Mouse (Mus musculus): ENCODE measurements at regions not wholly inside any gene's neighbourhood (a gene's known extent, or its start where the extent isn't known, plus 50 kb on each side); places are given as distances from the start of the nearest gene placed in this dataset.

- Histone ChIP-seq H3K9me3 (replicated peaks) (no peaks in the 10 kb centered on the region), H3K36me3 (no peaks in the 10 kb centered on the region), H3K4me3 (no peak overlapping the region), H3K27ac (replicated peaks) (no peak overlapping the region), H3K4me1 (0 out of 2 replicates have a peak, but pooled peaks cover 3% of the 10 kb centered on the region), H3K27me3 (ENCODE audit: low read depth, poor library complexity, severe bottlenecking) (no peaks in the 10 kb centered on the region)
- 78% methylated on average over 4 of the region's 4 CpGs for WGBS
- DNase-seq (ENCODE audit: low spot score): no peak
Measured at GRCm38 (mm10) chr7:68925640-68926039, 176.6 kb upstream of the Arrdc4 start.

DNA sequence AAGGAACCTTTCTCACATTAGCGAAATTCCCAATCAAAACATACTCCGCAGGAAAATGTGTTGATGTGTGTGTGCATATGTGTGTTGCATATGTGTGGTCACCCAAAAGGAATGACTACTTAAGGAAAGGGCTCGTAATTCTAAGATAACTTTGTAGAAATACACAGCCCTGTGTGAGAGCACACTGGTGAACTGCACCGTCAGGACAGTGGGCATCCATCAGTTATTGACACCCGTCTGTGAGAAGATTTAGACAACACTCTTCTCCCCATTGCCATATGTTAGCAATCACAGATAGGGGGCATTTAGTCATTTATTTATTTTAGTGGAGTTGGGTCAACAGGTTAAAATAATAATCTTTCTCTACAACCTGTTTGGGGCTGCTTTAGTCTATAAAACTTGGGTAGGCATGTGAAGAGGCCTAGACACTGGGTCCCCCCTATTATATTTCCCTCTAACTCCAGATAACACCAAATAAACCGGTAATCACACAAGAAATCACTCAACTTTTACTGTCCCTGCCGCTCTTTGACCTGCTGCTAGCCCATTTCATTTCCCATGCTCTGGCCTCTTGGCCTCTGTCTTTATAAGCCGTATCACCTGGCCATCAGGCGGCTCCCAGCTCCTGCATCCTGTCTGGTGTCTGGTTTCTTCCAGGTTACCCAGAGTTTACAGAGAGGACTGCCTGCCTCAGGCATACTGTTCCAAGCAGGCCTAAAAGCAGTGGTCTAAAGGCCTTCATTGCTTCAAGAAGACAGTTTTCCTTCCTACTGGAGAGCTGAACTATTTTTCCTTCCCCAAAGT lies 169.8 kb upstream of the Arrdc4 start:
- no peak overlapping the region for H3K4me3 ChIP-seq
- no peak overlapping the region for H3K27ac ChIP-seq (replicated peaks)
- WGBS: 77% methylated on average over 9 of the region's 9 CpGs

GRCm38 (mm10) chr7:68917876-68918200 lies 168.8 kb upstream of the Arrdc4 start:
- 34% methylated on average over 2 of the region's 2 CpGs for WGBS
- Histone ChIP-seq H3K36me3 (no peaks in the 10 kb centered on the region), H3K4me1 (0 out of 2 replicates have a peak, but pooled peaks cover 5% of the 10 kb centered on the region), H3K4me3 (no peak overlapping the region), H3K27me3 (ENCODE audit: low read depth, poor library complexity, severe bottlenecking) (no peaks in the 10 kb centered on the region), H3K27ac (replicated peaks) (no peak overlapping the region), H3K9me3 (replicated peaks) (no peaks in the 10 kb centered on the region)
- no peak for DNase-seq (ENCODE audit: low spot score)

More for the DNA sequence above, 169.8 kb upstream of the Arrdc4 start:
- Histone ChIP-seq H3K27me3 (ENCODE audit: low read depth, poor library complexity, severe bottlenecking) (no peaks in the 10 kb centered on the region), H3K9me3 (replicated peaks) (no peaks in the 10 kb centered on the region), H3K4me1 (0 out of 2 replicates have a peak, but pooled peaks cover 5% of the 10 kb centered on the region), H3K36me3 (no peaks in the 10 kb centered on the region)
- DNase-seq (ENCODE audit: low spot score): no peak

GRCm38 (mm10) chr7:68917137-68917875 lies 168.3 kb upstream of the Arrdc4 start:
- WGBS: 59% methylated on average over 21 of the region's 21 CpGs
- Histone ChIP-seq H3K4me1 (0 out of 2 replicates have a peak, but pooled peaks cover 5% of the 10 kb centered on the region), H3K27me3 (ENCODE audit: low read depth, poor library complexity, severe bottlenecking) (no peaks in the 10 kb centered on the region), H3K27ac (replicated peaks) (no peak overlapping the region), H3K36me3 (no peaks in the 10 kb centered on the region), H3K4me3 (no peak overlapping the region), H3K9me3 (replicated peaks) (no peaks in the 10 kb centered on the region)
- DNase-seq (ENCODE audit: low spot score): peak; percentile 23

DNA sequence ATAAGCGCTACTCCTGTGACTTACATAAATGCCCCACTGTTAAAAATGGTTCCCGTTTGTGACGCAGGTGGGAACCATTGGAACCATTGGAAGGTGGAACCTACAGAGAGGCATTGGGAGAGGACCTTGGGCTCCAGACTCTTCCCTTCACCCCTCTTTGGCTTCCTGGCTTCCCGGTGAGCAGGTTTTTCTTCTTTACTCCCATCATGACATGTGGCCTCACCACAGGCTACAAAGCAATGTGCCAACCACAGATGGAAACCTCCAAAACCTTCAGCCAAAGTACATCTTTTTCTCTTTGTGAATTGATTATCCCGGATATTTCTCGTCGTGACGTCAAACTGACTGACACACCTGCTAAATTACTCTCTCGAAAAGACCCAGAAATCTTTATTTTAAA lies 166.9 kb upstream of the Arrdc4 start:
- DNase-seq (ENCODE audit: low spot score): no peak
- 92% methylated on average over 9 of the region's 9 CpGs for WGBS

DNA sequence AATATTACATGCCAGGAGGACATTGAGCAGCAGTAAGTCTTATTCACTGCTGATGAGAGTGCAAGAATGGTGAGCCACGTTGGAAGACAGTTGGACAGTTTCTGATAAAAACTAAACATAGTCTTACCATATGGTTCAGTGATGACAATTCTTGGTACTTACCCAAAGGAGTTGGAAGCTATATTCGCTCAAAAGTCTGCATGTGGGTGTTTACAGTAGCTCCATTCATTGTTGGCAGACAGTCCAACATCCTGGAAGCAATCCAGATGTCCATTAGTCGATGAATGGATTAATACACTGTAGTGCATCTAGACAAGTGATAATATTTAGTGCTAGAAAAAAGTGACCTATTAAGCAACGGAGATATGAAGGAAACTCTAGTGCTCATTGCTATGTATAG lies 165.3 kb upstream of the Arrdc4 start:
- Histone ChIP-seq H3K27ac (replicated peaks) (no peak overlapping the region), H3K27me3 (ENCODE audit: low read depth, poor library complexity, severe bottlenecking) (no peaks in the 10 kb centered on the region), H3K36me3 (no peaks in the 10 kb centered on the region), H3K4me3 (no peak overlapping the region), H3K9me3 (replicated peaks) (no peaks in the 10 kb centered on the region), H3K4me1 (peaks cover 8% of the 10 kb centered on the region; the same call in 1 of the 2 replicates)
- DNase-seq (ENCODE audit: low spot score): no peak
- 88% methylated on average over 4 of the region's 4 CpGs for WGBS

More for the DNA sequence above, 166.9 kb upstream of the Arrdc4 start:
- H3K27ac ChIP-seq (replicated peaks): no peak overlapping the region
- H3K27me3 ChIP-seq (ENCODE audit: low read depth, poor library complexity, severe bottlenecking): no peaks in the 10 kb centered on the region
- peaks cover 8% of the 10 kb centered on the region; the same call in 1 of the 2 replicates for H3K4me1 ChIP-seq
- no peaks in the 10 kb centered on the region for H3K36me3 ChIP-seq
- H3K9me3 ChIP-seq (replicated peaks): no peaks in the 10 kb centered on the region
- no peak overlapping the region for H3K4me3 ChIP-seq

GRCm38 (mm10) chr7:68911989-68912655 lies 163.1 kb upstream of the Arrdc4 start:
- H3K9me3 ChIP-seq (replicated peaks): no peaks in the 10 kb centered on the region
- 88% methylated on average over 6 of the region's 6 CpGs for WGBS
- no peak overlapping the region for H3K27ac ChIP-seq (replicated peaks)
- DNase-seq (ENCODE audit: low spot score): no peak
- no peaks in the 10 kb centered on the region for H3K27me3 ChIP-seq (ENCODE audit: low read depth, poor library complexity, severe bottlenecking)
- H3K4me3 ChIP-seq: no peak overlapping the region
- H3K36me3 ChIP-seq: no peaks in the 10 kb centered on the region
- H3K4me1 ChIP-seq: peaks cover 3% of the 10 kb centered on the region; the same call in 1 of the 2 replicates

DNA sequence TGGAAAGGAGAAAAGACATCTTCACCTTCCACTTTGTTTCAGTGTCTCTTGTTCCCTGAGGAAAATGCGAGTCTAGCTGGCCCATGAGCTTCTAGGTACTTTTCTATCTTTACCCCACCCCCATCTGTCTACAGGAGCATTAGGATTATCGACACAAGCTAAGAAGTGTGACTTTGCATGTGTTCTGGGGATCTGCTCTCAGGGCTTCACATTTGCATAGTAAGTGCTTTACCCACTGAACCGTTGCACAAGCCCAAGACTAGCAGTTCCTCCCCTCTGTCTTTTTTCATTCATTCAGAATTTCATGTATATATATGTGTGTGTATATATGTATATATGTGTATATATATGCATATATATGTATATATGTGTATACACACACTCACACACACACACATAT lies 162.5 kb upstream of the Arrdc4 start:
- no peak for DNase-seq (ENCODE audit: low spot score)
- Histone ChIP-seq H3K36me3 (no peaks in the 10 kb centered on the region), H3K27ac (replicated peaks) (no peak overlapping the region), H3K4me1 (peaks cover 3% of the 10 kb centered on the region; the same call in 1 of the 2 replicates), H3K9me3 (replicated peaks) (no peaks in the 10 kb centered on the region), H3K27me3 (ENCODE audit: low read depth, poor library complexity, severe bottlenecking) (no peaks in the 10 kb centered on the region), H3K4me3 (no peak overlapping the region)
- WGBS: 56% methylated on average over 3 of the region's 3 CpGs

DNA sequence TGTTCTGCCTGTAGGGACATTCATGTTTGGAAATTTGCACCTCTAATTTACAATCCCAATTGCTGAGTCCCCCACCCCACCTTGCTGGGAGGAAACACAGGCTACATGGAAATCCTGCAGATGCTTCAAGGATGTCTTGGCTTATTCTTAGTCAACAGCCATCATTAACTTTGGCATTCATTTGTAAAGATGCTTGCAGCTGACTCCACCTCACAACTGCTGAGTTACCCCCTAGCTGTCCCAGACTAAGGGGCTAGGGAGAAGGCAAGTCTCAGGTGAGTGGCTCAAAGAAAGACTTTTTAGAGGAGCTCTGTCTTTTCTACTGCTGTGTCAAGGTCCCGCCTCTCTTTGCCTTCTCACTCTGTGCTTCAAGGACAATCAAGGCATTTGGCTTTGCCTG lies 160.7 kb upstream of the Arrdc4 start:
- peaks cover 3% of the 10 kb centered on the region; the same call in 1 of the 2 replicates for H3K4me1 ChIP-seq
- no peak overlapping the region for H3K4me3 ChIP-seq
- DNase-seq (ENCODE audit: low spot score): no peak
- 88% methylated on average over 1 of the region's 1 CpGs for WGBS
- no peaks in the 10 kb centered on the region for H3K36me3 ChIP-seq
- H3K27ac ChIP-seq (replicated peaks): no peak overlapping the region
- no peaks in the 10 kb centered on the region for H3K27me3 ChIP-seq (ENCODE audit: low read depth, poor library complexity, severe bottlenecking)
- H3K9me3 ChIP-seq (replicated peaks): no peaks in the 10 kb centered on the region

DNA sequence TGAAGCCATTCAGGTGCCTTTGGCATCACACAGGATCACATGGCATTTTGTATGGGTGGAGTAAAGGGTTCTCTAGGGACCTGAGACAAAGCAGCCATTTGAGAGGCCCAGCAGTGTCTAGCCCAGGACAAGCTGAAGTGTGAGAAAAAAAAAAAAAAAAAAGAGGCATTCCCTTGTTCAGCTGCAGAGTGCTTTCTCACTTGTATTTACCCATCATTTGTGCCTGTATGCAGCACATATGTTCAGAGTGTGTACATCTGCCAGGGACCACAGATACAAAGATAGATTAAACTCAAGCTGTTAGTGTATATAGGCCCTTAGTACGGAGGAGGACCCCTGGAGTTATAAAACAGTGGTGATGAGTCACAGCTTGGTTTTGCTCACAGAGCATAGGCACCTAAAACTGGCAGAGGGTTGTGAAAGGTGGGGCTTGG lies 159.4 kb upstream of the Arrdc4 start:
- WGBS: 64% methylated on average over 1 of the region's 1 CpGs
- no peaks in the 10 kb centered on the region for H3K36me3 ChIP-seq
- no peak for DNase-seq (ENCODE audit: low spot score)
- peak overlapping the region; percentile 39; the same call in 1 of the 2 replicates for H3K27ac ChIP-seq (replicated peaks)
- H3K9me3 ChIP-seq (replicated peaks): no peaks in the 10 kb centered on the region
- H3K4me3 ChIP-seq: no peak overlapping the region
- no peaks in the 10 kb centered on the region for H3K27me3 ChIP-seq (ENCODE audit: low read depth, poor library complexity, severe bottlenecking)
- H3K4me1 ChIP-seq: peaks cover 3% of the 10 kb centered on the region; the same call in 1 of the 2 replicates

DNA sequence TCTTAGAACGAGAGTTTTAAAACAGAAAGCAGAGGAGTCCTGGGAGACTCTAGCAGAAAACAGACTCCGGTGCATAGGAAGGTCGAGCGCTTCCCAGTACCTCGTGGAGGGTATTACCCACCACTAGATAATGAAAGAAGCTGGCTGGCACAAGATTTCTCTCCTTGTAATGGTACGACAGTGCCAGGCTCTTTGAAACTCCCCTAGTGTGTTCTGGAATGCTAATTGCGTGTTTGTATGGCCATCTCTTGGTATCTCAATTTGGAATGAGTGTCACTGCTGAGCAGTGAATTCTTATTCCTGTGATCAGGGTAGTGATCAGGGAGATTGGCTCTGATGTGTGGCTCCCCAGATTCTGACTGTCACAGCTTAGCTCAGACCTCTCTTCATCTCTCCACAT lies 158.8 kb upstream of the Arrdc4 start:
- no peaks in the 10 kb centered on the region for H3K9me3 ChIP-seq (replicated peaks)
- H3K36me3 ChIP-seq: no peaks in the 10 kb centered on the region
- H3K4me3 ChIP-seq: no peak overlapping the region
- DNase-seq (ENCODE audit: low spot score): no peak
- peaks cover 3% of the 10 kb centered on the region; the same call in 1 of the 2 replicates for H3K4me1 ChIP-seq
- no peaks in the 10 kb centered on the region for H3K27me3 ChIP-seq (ENCODE audit: low read depth, poor library complexity, severe bottlenecking)
- 88% methylated on average over 7 of the region's 7 CpGs for WGBS
- H3K27ac ChIP-seq (replicated peaks): no peak overlapping the region; the same call in 1 of the 2 replicates

DNA sequence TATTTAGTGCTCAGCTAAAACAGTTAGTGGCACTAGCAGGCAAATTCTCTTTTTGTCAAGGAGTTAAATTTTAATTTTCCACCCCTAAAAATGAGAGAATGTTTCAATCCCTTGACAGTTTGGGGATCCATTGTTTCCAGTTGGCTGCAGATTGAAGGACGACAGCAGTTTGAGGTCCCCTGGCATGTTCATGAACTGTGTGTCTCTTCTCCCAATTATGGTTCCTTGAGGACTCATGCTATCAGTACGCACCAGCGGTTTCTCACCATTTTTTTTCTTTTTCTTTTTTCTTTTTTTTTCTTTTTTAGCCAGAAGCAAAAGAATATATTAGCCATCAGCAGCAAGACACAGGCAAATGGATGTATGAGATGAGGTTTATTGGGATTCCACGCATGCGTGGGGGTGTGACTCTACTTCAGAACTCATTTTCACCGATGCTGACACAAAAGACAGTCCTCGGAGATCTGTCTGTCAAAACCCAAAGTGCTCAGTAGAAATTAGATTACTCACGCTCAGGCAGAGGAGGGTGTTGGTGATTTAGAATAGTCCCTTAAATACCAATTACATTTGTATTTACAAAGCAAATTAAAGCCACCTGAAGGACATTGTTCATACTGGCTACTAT lies 157.8 kb upstream of the Arrdc4 start:
- Histone ChIP-seq H3K9me3 (replicated peaks) (no peaks in the 10 kb centered on the region), H3K4me3 (no peak overlapping the region), H3K27me3 (ENCODE audit: low read depth, poor library complexity, severe bottlenecking) (no peaks in the 10 kb centered on the region), H3K4me1 (peaks cover under 1% of the 10 kb centered on the region; the same call in 1 of the 2 replicates), H3K36me3 (no peaks in the 10 kb centered on the region), H3K27ac (replicated peaks) (no peak overlapping the region)
- WGBS: 77% methylated on average over 8 of the region's 8 CpGs
- no peak for DNase-seq (ENCODE audit: low spot score)
